Mouse (Mus musculus): Measurements from ENCODE around the gene Cib4.
A peak's percentile ranks its signal among the peaks of the same experiment; 100 is the strongest.

The Cib4 gene

GRCm38 (mm10) chr5:30518108-30518507 lies 27.5 kb downstream of the Cib4 start:
- DNase-seq (ENCODE audit: low spot score in 2 of 2), result no peak

GRCm38 (mm10) chr5:30516376-30516775 lies 29.3 kb downstream of the Cib4 start:
- peak; percentile 19 to 37 for DNase-seq (ENCODE audit: low spot score in 2 of 2)

- no peak for DNase-seq (ENCODE audit: low spot score in 2 of 2)
Observed at GRCm38 (mm10) chr5:30513111-30513510, 32.5 kb downstream of the Cib4 start.

- DNase-seq (ENCODE audit: low spot score in 2 of 2), result no peak
Observed at GRCm38 (mm10) chr5:30497299-30497698, 48.3 kb downstream of the Cib4 start.

GRCm38 (mm10) chr5:30496821-30497220 lies 48.8 kb downstream of the Cib4 start:
- no peak for DNase-seq (ENCODE audit: low spot score in 2 of 2)

- no peak for DNase-seq (ENCODE audit: low spot score in 2 of 2)
Observed at GRCm38 (mm10) chr5:30495288-30495687, 50.3 kb downstream of the Cib4 start.

GRCm38 (mm10) chr5:30494606-30495005 lies 51.0 kb downstream of the Cib4 start:
- DNase-seq (ENCODE audit: low spot score in 2 of 2), result no peak

GRCm38 (mm10) chr5:30493723-30494122 lies 51.9 kb downstream of the Cib4 start:
- no peak for DNase-seq (ENCODE audit: low spot score in 2 of 2)

- DNase-seq (ENCODE audit: low spot score in 2 of 2), result no peak
Observed at GRCm38 (mm10) chr5:30490845-30491244, 54.8 kb downstream of the Cib4 start.

GRCm38 (mm10) chr5:30490215-30490614 lies 55.4 kb downstream of the Cib4 start:
- no peak for DNase-seq (ENCODE audit: low spot score in 2 of 2)

GRCm38 (mm10) chr5:30485136-30485535 lies 60.5 kb downstream of the Cib4 start:
- no peak for DNase-seq (ENCODE audit: low spot score in 2 of 2)

GRCm38 (mm10) chr5:30484591-30484990 lies 61.0 kb downstream of the Cib4 start:
- no peak for DNase-seq (ENCODE audit: low spot score in 2 of 2)

GRCm38 (mm10) chr5:30483533-30483932 lies 62.1 kb downstream of the Cib4 start:
- DNase-seq (ENCODE audit: low spot score in 2 of 2), result peak in 1 of 2 experiments; percentile 18

GRCm38 (mm10) chr5:30482319-30482718 lies 63.3 kb downstream of the Cib4 start:
- peak; percentile 23 to 48 for DNase-seq (ENCODE audit: low spot score in 2 of 2)

GRCm38 (mm10) chr5:30476534-30476933 lies 69.1 kb downstream of the Cib4 start:
- no peak for DNase-seq (ENCODE audit: low spot score in 2 of 2)

- no peak for DNase-seq (ENCODE audit: low spot score in 2 of 2)
Observed at GRCm38 (mm10) chr5:30472148-30472547, 73.5 kb downstream of the Cib4 start.

GRCm38 (mm10) chr5:30470454-30470853 lies 75.2 kb downstream of the Cib4 start:
- DNase-seq (ENCODE audit: low spot score in 2 of 2), result no peak

- DNase-seq (ENCODE audit: low spot score in 2 of 2), result no peak
Observed at GRCm38 (mm10) chr5:30466315-30466714, 79.3 kb downstream of the Cib4 start.

- DNase-seq (ENCODE audit: low spot score in 2 of 2), result peak in 1 of 2 experiments; percentile 13
Observed at GRCm38 (mm10) chr5:30465861-30466260, 79.8 kb downstream of the Cib4 start, which contains the start of gene 1700001C02Rik. Gene 1700001C02Rik (plus strand): TSS chr5:30466047.

GRCm38 (mm10) chr5:30461821-30462220 lies 83.8 kb downstream of the Cib4 start, which contains the start of gene Otof:
Gene Otof (minus strand): TSS chr5:30461932.
- peak; percentile 8 to 12 for DNase-seq (ENCODE audit: low spot score in 2 of 2)

- DNase-seq (ENCODE audit: low spot score in 2 of 2), result no peak
Observed at GRCm38 (mm10) chr5:30460155-30460554, 85.5 kb downstream of the Cib4 start.

GRCm38 (mm10) chr5:30456056-30456455 lies 89.6 kb downstream of the Cib4 start:
- DNase-seq (ENCODE audit: low spot score in 2 of 2), result no peak

- DNase-seq (ENCODE audit: low spot score in 2 of 2), result no peak
Observed at GRCm38 (mm10) chr5:30444327-30444895, 101.2 kb downstream of the Cib4 start.

- DNase-seq (ENCODE audit: low spot score in 2 of 2), result no peak
Observed at GRCm38 (mm10) chr5:30442196-30442595, 103.4 kb downstream of the Cib4 start.
